Mouse (Mus musculus): ENCODE results near the gene Slc22a23. TPM values are rescaled to one million over a fixed set of nuclear protein-coding genes. Genes with fewer than 3 reads are reported as not detected.

The Slc22a23 gene
- polyA plus RNA-seq, 1 experiment from 2014 or later, result 14.9 TPM

GRCm38 (mm10) chr13:34371951-34372869, 27.2 kb upstream of the Slc22a23 start:
- Histone ChIP-seq H3K9me3 (ENCODE audit: control insufficient read depth, low read length) (no peaks in the 10 kb centered on the region), H3K4me2 (ENCODE audit: low read length) (no peak overlapping the region), H3K27ac (ENCODE audit: low read depth, low read length) (no peak overlapping the region), H3K4me3 (ENCODE audit: low read length) (no peak overlapping the region), H3K36me3 (ENCODE audit: control insufficient read depth, insufficient read depth, low read length) (no peaks in the 10 kb centered on the region), H3K4me1 (ENCODE audit: control insufficient read depth, insufficient read depth, low read depth, low read length) (no peaks in the 10 kb centered on the region), H3K27me3 (replicated peaks; ENCODE audit: control insufficient read depth, insufficient read depth, low read length) (no peaks in the 10 kb centered on the region), H3K9ac (ENCODE audit: low read depth, low read length) (no peak overlapping the region)
- WGBS, result 71% methylated on average over 6 of the region's 6 CpGs
- ATAC-seq, result no peak

- no peaks in the 10 kb centered on the region for H3K9me3 ChIP-seq (ENCODE audit: control insufficient read depth, low read length)
- 82% methylated on average over 4 of the region's 4 CpGs for WGBS
- H3K4me2 ChIP-seq (ENCODE audit: low read length), result no peak overlapping the region
- H3K4me3 ChIP-seq (ENCODE audit: low read length), result no peak overlapping the region
- H3K4me1 ChIP-seq (ENCODE audit: control insufficient read depth, insufficient read depth, low read depth, low read length), result no peaks in the 10 kb centered on the region
- H3K9ac ChIP-seq (ENCODE audit: low read depth, low read length), result no peak overlapping the region
- H3K27me3 ChIP-seq (replicated peaks; ENCODE audit: control insufficient read depth, insufficient read depth, low read length), result no peaks in the 10 kb centered on the region
- no peak overlapping the region for H3K27ac ChIP-seq (ENCODE audit: low read depth, low read length)
- H3K36me3 ChIP-seq (ENCODE audit: control insufficient read depth, insufficient read depth, low read length), result no peaks in the 10 kb centered on the region
- ATAC-seq, result no peak
Observed at GRCm38 (mm10) chr13:34370281-34370825, 25.4 kb upstream of the Slc22a23 start.

DNA sequence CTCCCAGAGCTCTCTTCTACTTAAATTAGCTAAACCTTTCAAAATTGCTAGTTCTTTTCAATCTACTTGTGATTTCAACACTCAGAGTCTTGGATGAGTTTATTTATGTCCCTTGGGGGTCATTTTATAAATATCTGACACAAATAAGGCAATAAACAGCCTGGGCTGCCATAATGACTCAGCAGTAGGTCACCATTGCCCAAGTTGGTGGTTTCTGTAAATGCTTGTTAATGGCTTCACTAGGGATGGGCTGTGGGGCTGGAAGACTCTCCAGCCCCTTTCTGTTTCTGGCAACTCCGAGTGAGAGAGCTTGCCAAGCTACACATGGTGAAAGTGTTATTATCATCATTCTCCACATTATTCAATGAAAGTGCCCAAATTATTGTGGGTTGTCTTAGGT, 20.2 kb upstream of the Slc22a23 start:
- H3K9me3 ChIP-seq (ENCODE audit: control insufficient read depth, low read length), result no peaks in the 10 kb centered on the region
- ATAC-seq, result no peak
- no peaks in the 10 kb centered on the region for H3K36me3 ChIP-seq (ENCODE audit: control insufficient read depth, insufficient read depth, low read length)
- no peak overlapping the region for H3K9ac ChIP-seq (ENCODE audit: low read depth, low read length)
- WGBS, result 64% methylated on average over 1 of the region's 1 CpGs
- H3K4me1 ChIP-seq (ENCODE audit: control insufficient read depth, insufficient read depth, low read depth, low read length), result no peaks in the 10 kb centered on the region
- no peak overlapping the region for H3K4me2 ChIP-seq (ENCODE audit: low read length)
- no peak overlapping the region for H3K27ac ChIP-seq (ENCODE audit: low read depth, low read length)
- no peaks in the 10 kb centered on the region for H3K27me3 ChIP-seq (replicated peaks; ENCODE audit: control insufficient read depth, insufficient read depth, low read length)
- no peak overlapping the region for H3K4me3 ChIP-seq (ENCODE audit: low read length)

GRCm38 (mm10) chr13:34355656-34356055, 10.7 kb upstream of the Slc22a23 start:
- H3K36me3 ChIP-seq (ENCODE audit: control insufficient read depth, insufficient read depth, low read length), result no peaks in the 10 kb centered on the region
- WGBS, result 96% methylated on average over 5 of the region's 5 CpGs
- no peak for ATAC-seq
- H3K27me3 ChIP-seq (replicated peaks; ENCODE audit: control insufficient read depth, insufficient read depth, low read length), result no peaks in the 10 kb centered on the region
- no peaks in the 10 kb centered on the region for H3K4me1 ChIP-seq (ENCODE audit: control insufficient read depth, insufficient read depth, low read depth, low read length)
- H3K9ac ChIP-seq (ENCODE audit: low read depth, low read length), result no peak overlapping the region
- no peak overlapping the region for H3K4me3 ChIP-seq (ENCODE audit: low read length)
- no peak overlapping the region for H3K4me2 ChIP-seq (ENCODE audit: low read length)
- no peaks in the 10 kb centered on the region for H3K9me3 ChIP-seq (ENCODE audit: control insufficient read depth, low read length)
- no peak overlapping the region for H3K27ac ChIP-seq (ENCODE audit: low read depth, low read length)

DNA sequence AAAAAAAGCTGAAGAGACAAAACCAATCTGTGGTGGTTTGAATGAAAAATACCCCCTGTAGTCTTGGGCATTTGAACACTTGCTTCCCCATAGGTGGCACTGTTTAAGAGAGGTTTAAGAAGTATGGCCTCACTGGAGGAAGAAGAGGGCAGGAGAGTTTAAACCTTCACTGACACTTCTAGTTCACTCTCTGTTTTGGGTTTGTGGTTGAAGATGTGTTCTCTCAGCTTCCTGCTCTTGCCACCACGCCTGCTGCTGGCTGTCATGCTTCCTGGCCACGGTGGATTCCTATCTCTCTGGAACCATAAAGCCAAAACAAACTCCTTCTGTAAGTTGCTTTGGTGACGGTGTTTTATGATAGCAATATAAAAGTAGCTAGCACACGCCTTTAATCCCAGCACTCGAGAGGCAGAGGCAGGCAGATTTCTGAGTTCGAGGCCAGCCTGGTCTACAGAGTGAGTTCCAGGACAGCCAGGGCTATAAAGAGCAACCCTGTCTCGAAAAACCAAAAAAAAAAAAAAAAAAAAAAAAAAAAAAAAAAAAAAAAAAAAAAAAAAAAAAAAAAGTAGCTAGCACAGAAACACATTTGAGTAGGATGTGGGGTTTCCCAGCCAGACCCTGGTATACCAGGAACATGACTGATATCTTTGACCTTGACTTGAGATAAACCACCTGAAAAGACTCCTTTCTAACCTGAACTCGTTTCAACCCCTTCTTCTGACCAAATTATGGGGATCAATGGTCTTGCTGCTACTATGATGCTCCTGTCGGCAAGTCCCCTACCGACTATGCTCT, 10.0 kb upstream of the Slc22a23 start:
- H3K9ac ChIP-seq (ENCODE audit: low read depth, low read length), result no peak overlapping the region
- ATAC-seq, result no peak
- no peaks in the 10 kb centered on the region for H3K36me3 ChIP-seq (ENCODE audit: control insufficient read depth, insufficient read depth, low read length)
- H3K4me3 ChIP-seq (ENCODE audit: low read length), result no peak overlapping the region
- no peaks in the 10 kb centered on the region for H3K9me3 ChIP-seq (ENCODE audit: control insufficient read depth, low read length)
- 92% methylated on average over 10 of the region's 10 CpGs for WGBS
- H3K4me1 ChIP-seq (ENCODE audit: control insufficient read depth, insufficient read depth, low read depth, low read length), result no peaks in the 10 kb centered on the region
- no peaks in the 10 kb centered on the region for H3K27me3 ChIP-seq (replicated peaks; ENCODE audit: control insufficient read depth, insufficient read depth, low read length)
- H3K27ac ChIP-seq (ENCODE audit: low read depth, low read length), result no peak overlapping the region
- H3K4me2 ChIP-seq (ENCODE audit: low read length), result no peak overlapping the region

DNA sequence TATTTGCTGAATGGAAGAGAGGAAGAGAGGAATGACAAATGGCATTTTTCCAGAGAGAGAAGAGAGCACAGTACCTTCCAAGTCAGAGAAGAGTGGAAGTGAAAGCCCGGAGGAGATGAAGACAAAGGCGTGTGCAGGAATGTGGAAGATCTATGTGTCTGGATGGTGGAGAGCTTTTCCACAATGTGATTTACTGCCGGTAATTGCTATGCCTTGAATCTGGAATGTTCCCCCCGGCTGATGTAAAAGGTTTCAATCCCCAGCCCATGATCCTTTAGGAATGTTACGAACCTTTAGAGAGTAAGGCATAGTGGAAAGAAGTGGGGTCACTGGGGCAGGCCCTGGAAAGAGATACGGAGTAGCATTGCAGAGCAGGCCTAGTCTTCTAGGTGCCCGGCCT, 8.3 kb upstream of the Slc22a23 start:
- Histone ChIP-seq H3K4me2 (ENCODE audit: low read length) (no peak overlapping the region), H3K4me3 (ENCODE audit: low read length) (no peak overlapping the region), H3K9ac (ENCODE audit: low read depth, low read length) (no peak overlapping the region), H3K27me3 (replicated peaks; ENCODE audit: control insufficient read depth, insufficient read depth, low read length) (no peaks in the 10 kb centered on the region), H3K4me1 (ENCODE audit: control insufficient read depth, insufficient read depth, low read depth, low read length) (no peaks in the 10 kb centered on the region), H3K36me3 (ENCODE audit: control insufficient read depth, insufficient read depth, low read length) (no peaks in the 10 kb centered on the region), H3K9me3 (ENCODE audit: control insufficient read depth, low read length) (no peaks in the 10 kb centered on the region), H3K27ac (ENCODE audit: low read depth, low read length) (no peak overlapping the region)
- ATAC-seq, result no peak
- 76% methylated on average over 7 of the region's 7 CpGs for WGBS

DNA sequence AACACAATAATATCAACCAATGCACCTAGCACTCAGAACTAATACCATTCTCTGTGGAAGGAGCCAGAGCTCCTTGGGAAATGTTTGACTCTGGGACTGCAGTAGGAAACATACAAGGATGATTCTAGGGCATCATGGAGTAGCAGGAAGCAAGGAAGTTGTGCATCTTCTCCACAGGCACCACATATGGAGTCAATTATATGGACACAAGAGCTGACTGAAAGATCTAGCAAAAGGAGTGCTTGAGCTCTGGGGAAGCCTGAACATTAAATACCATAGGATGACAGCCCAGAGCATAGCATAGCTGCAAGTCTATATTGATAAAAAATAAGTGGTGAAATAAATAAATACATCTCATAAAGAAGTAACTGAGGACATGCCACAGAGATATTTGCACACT, 6.5 kb upstream of the Slc22a23 start:
- Histone ChIP-seq H3K4me1 (ENCODE audit: control insufficient read depth, insufficient read depth, low read depth, low read length) (no peaks in the 10 kb centered on the region; the same call in 1 of the 2 replicates), H3K4me3 (ENCODE audit: low read length) (no peak overlapping the region), H3K9ac (ENCODE audit: low read depth, low read length) (no peak overlapping the region), H3K36me3 (ENCODE audit: control insufficient read depth, insufficient read depth, low read length) (no peaks in the 10 kb centered on the region), H3K9me3 (ENCODE audit: control insufficient read depth, low read length) (no peaks in the 10 kb centered on the region), H3K27ac (ENCODE audit: low read depth, low read length) (no peak overlapping the region), H3K27me3 (replicated peaks; ENCODE audit: control insufficient read depth, insufficient read depth, low read length) (no peaks in the 10 kb centered on the region), H3K4me2 (ENCODE audit: low read length) (no peak overlapping the region)
- ATAC-seq, result no peak

- H3K27ac ChIP-seq (ENCODE audit: low read depth, low read length), result no peak overlapping the region
- no peak overlapping the region for H3K4me2 ChIP-seq (ENCODE audit: low read length)
- H3K4me1 ChIP-seq (ENCODE audit: control insufficient read depth, insufficient read depth, low read depth, low read length), result peaks cover 15% of the 10 kb centered on the region
- no peak overlapping the region for H3K9ac ChIP-seq (ENCODE audit: low read depth, low read length)
- no peaks in the 10 kb centered on the region for H3K9me3 ChIP-seq (ENCODE audit: control insufficient read depth, low read length)
- no peak for ATAC-seq
- no peaks in the 10 kb centered on the region for H3K27me3 ChIP-seq (replicated peaks; ENCODE audit: control insufficient read depth, insufficient read depth, low read length)
- no peaks in the 10 kb centered on the region for H3K36me3 ChIP-seq (ENCODE audit: control insufficient read depth, insufficient read depth, low read length)
- no peak overlapping the region for H3K4me3 ChIP-seq (ENCODE audit: low read length)
- 73% methylated on average over 7 of the region's 7 CpGs for WGBS
Observed at GRCm38 (mm10) chr13:34347960-34348889, 3.2 kb upstream of the Slc22a23 start.

All from hindbrain, embryonic 16.5 days (tissue).